Mouse (Mus musculus): ENCODE measurements around the gene Cdk19.

Cdk19 gene

DNA sequence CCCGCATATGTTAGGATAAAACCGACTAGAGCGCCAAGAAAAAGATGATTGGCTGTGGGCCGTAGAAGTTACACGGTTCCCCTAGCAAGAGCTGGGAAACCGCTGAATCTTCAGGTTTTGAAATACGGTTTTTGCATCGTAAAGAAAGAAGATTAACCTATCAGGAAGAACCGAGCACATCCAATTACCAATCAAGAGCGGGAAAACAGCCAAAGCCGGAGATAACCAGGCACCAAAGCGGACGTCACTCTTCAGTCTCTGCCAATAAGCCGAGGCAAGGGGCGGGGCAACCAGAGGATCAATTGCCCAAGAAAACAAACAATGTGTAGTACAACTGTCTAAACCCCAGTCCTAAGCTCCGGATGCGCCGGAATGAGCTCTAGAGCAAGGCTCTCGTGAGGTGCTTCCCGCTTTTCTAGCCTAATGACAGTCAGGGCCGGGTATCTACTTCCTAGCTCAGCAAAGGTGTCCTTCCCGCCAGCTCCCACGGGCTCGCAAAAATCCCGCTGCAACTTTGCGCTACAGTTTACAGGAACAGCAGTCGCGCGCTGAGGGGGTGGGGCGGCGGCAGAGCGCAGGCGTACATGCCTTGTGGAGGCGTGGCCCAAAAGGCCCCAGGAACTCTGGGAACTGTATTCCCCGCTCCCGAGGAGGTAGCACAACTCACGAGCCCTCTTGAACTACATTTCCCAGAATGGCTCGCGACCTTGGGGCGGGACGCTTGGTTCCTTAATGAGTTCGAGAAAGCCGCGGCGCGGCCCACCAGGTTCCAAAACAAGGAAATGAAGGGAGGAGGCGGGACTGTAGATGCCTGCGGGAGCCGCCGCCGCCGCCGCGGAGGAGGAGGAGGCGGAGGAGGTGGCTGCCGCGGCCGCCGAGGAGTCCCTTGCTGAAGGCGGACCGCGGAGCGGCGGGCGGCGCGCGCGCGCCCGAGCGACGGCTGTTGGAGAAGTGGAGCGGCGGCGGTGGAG, 9.5 kb downstream of the Cdk19 start:
- peak; percentile 99 for DNase-seq (ENCODE audit: low read depth, low spot score)

DNA sequence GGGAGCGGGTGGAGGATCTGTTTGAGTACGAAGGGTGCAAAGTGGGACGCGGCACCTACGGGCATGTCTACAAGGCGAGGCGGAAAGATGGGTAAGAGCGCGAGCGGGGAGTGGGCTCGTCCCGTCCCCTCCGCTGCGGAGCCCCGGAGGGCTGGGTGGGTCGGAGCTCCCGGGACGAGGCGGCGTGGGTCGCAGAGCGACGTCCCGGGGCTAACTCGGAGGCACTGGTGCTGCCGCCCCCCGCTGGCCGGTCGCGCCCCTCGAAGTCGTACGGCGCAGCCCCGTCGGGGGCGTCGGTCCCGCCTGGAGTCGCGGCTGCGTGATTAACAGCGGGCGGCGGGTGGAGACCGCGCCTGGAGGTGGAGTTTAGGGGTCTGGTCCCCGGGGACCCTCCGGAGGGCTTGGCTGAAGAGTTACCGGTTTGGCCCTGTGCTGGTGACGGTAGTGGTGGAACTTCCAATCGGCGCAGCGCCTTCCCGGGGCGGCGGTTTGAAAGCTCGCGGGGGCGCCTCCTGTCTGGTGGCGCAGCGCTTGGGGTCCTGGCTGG, 10.3 kb downstream of the Cdk19 start:
- DNase-seq (ENCODE audit: low read depth, low spot score) = no peak

DNA sequence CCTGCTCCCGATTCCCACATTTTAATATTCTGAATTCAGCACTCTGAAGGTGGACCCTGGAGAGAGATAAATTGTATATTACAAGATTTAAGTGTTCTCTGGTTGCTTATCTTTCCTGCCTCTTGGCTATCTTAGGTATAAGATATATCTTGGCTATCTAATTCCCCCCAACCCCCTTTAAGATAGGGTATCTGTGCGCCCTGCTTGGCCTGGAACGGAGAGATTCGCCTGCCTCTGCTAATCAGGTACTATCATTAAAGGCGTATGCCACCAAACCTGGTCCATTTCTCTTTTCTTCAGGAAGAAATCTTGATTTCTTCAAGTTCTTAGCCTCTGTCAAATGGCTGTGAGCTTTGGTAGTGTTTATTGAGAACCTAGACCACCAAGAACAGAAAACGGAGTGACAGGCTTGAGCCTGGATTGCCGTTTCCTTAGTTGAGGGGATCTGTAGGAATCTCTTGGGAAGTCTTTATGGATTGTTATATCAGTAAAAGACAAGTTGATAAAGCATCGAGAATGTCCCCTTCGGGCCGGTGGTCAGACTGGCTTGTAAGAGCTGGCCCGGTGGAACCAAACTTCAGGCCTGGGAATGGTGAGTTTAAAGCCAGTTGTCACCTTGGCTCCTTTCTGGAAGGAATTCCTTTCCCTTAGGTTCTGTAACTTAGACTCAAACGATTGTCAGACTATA, 11.0 kb downstream of the Cdk19 start:
- DNase-seq (ENCODE audit: low read depth, low spot score) = no peak

DNA sequence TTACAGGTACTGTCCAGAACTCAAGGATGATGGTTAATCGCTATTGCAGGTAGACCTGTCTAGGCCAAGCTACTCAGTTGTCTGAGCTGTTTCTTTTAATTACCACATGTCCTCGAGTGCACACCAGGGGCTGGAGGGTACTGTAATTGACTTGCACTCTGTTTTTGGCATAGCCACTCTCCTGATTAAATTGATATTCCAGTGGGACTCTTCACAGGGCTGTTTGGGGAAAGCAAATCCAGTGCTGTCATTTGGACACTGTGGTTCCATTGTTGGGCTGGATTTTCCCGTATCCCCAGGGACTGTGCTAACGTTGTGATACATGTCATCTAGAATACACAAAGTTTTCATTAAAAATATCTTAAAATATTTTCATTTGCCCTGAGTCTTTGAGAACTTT, 11.8 kb downstream of the Cdk19 start:
- DNase-seq (ENCODE audit: low read depth, low spot score) = no peak

DNA sequence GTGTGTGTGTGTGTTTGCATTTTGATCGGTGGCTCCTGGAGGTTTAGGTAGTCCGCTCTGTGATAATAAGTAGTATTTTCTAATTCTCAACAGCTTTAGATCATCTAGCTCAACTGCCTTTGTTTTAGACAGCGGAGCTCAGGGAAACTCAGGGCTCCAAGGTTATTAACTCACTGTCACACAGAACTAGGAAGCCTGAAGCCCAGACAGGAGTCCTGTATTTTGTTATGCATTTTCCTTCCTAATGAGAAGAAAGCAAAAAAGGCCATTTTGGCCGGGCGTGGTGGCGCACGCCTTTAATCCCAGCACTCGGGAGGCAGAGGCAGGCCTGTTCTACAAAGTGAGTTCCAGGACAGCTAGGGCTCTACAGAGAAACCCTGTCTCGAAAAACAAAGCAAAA, 14.7 kb downstream of the Cdk19 start:
- no peak for DNase-seq (ENCODE audit: low read depth, low spot score)

DNA sequence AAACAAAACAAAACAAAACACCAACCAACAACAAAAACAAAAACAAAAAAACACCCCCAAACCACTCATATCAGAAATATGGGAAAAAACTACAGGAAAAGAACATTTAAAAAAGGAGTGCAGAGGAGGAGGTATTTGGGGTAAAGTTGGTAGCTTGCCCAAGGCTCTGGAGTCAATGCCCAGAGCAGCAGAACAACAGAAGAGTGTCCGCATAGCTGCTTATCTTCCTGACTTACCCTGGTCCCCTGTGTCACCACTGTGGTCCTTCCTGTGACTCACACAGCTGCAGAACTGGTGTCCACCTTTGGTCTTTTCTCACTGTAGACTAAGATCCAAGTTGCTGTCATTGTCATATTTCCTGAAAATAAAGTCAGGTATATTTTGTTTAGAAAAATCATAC, 15.2 kb downstream of the Cdk19 start:
- no peak for DNase-seq (ENCODE audit: low read depth, low spot score)

DNA sequence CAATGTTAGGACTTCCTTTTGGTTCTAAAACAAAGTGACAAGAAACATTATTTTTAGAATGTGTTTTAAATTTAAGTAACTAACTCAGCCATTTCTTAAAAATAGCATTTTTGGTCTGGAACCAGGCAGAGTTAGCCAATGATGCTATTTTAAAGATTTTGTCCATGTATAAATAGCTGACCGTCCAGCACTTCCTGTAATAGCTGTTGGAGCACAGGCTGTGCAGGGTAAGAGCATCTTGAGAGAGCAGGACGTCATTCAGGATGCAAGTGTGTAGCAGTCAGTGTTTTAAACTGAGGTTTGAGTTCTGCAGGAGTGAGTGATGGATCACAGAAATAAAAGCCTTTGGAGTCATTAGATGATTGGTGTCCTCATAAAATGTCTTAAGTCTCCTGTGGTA, 18.8 kb downstream of the Cdk19 start:
- DNase-seq (ENCODE audit: low read depth, low spot score) = no peak

DNA sequence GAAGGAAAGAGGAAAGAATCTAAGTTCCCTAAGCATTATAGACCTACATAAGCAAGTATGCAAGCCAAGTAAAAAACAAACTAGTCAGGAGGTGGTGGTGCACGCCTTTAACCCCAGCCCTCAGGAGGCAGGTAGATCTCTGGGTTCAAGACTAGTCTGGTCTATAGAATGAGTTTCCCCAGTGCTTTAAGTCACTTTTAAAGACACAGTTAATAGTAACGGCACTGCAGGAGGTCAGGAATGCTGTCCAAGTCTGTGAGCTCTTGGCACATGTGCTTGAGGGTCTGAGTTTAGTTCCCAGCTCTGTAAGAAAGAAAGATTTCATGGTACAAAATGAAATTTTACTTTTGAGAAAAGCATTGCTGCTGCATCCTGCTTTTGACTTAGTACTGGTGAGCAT, 19.8 kb downstream of the Cdk19 start:
- DNase-seq (ENCODE audit: low read depth, low spot score) = no peak

DNA sequence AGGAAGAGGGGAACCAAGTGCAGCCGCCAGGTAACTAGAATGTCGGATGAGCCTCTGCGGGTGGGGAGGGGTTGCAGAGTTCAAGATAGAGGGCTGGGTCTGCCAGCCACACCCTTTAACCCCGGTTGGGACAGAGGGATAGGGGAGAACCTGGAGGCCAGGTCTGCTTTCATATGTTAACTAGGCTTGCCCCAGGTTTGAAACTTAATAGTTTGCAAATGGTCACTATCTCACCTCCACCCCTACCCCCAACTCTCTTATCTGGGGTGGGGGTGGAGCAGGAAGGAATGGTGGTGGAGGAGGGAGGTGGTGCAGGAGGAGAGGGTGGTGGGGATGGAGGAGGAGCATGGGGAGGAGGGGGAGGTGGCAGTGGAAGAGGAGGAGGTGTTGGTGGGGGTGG, 23.6 kb downstream of the Cdk19 start:
- no peak for DNase-seq (ENCODE audit: low read depth, low spot score)

DNA sequence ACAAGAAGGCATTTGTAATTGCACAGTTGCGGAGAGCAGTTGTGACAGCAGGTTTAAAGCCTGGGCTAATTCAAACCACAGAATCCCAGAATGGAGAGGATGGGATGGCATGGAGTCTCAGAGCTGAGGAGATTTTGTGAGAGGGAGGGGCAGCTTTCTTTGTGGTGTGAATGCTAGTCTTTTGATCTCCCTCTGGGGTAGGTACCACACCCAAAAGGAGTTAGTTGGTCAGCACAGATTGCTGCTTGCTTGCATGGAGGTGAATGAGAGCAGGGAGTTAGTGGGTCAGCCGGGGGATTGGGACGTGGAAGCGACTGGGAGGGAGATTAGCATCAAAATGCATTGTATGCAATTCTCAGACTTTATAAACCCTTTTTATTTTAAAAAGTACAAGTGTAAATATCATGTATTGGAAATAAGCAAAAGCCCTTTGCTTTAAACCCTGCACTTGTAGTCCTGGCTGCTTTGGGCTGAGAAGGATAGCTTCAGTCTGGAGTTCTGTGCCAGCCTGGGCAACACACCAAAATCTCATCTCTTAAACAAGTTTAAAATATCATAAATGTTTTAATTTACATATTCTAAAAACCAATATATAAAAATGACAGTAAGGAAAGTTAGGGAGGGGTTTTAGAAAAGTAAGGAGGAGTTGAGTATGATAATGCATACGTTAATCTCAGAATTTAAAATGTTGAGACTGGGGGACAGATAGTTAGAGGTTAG, 25.4 kb downstream of the Cdk19 start:
- no peak for DNase-seq (ENCODE audit: low read depth, low spot score)

DNA sequence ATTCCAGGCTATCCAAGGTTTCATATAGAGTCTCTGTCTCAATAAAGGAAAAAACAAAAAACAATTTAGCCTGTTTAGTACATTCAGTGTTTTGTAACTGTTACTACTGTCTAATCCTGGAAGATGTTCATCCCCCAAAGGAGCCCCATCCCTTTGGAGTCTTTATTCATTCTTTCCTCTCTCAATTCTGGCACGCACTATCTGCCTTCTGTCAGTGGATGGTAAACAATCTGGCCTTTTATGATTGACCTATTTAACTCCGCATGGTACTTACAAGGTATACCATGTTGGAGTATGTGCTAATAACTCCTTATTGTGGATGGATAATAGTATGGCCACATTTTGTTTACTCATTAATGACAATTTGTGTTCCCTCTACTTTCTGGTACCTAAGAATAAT, 26.6 kb downstream of the Cdk19 start:
- DNase-seq (ENCODE audit: low read depth, low spot score) = no peak

DNA sequence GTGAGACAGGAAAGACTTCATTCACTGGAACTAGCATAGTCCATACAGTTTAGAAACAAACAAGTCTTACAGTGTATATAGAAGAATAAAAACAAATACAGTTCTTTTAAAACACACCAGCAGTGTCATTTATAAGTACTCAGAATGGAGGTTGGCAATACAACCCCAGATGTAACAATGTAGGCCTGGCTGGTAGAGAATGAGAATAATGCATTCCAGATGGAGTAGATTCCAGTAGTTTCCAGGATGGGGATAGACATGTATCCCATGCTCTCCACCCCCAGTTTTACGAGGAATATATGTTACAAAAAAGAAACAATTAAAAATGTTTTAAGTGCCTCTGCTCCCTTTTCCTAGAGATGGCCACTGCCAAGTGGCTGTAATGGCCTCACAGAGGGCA, 29.2 kb downstream of the Cdk19 start:
- no peak for DNase-seq (ENCODE audit: low read depth, low spot score)

DNA sequence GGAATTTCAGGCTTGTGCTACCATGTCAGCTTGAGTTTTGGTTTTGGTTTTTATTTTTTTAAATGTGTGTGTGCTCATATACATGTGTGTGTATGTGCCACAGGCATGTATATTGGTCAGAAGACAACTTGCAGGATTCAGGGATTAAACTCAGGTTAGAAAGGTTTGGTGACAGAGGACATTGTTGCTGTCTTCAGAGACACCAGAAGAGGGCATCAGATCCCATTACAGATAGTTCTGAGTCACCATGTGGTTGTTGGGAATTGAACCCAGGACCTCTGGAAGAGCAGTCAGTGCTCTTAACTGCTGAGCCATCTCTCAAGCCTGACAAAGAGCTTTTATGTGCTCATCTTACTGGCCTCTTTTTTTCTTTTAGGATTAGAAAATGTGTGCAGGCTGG, 30.8 kb downstream of the Cdk19 start:
- DNase-seq (ENCODE audit: low read depth, low spot score) = no peak

DNA sequence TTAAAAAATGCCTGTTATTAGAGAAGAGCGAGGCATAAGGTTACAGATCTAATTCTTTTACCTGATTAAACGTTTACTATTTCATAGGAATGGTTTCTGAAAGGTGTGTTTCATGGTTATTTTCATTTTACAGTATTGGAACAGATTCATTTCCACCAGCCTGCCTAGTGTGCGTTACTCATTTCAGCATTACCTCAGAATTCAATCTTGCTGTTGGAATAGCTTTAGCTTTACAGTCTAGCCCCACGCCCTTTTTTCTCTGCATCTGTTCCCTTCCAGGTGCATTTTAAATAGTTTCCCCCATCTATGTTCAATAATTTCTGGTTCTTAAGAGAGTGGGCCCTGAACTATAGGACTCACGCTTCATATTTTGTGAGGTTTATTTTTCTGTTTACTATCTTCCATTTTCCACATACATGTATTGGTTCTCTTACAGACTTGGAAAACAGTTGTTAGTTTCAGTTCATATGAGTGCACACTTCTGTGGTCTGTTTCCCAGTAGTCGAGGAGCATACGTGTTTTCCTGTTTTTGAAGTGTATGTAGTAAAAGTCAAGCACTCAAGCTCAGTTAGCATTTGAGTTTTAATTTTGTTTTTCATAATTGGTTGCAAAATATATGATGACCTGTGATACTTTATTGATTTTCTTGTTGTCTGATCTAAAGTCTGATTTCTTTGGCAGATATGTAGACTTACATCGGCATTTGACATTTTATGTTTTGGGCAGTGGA, 32.0 kb downstream of the Cdk19 start:
- DNase-seq (ENCODE audit: low read depth, low spot score) = no peak

DNA sequence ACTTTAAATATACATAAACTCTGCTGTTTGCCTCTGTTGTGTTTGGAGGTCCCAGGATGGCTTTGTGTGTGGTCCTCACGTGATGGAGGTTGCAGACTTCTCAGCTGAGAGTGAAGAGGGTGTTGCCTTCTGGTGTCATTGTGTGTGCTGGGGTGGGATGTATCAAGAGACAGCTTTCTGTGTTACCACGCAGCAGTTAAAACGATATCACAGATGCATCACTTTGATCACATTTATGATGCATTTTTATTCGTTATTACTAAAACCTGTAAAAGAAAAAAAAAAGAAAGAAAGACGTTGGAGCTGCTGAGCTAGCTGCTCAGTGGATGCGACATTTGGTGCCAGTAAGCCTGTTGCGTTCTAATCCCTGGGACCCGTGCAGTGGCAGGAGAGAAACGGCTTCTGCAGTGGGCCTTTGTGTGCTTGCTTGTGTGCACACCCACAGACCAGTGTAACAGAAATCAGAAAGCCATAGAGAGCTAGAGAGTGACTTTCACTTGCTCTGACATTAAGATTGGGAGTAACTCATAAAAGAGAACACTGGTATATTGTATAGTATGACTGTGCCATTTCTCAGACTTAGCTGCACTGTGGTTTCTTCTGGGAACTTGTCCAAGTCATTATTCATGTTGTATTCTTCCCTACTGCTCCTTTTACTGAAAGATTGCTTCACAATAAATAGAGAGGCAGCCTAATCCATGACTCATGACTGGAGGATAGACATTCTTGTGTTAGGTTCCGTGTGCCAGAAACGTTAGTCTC, 32.7 kb downstream of the Cdk19 start:
- DNase-seq (ENCODE audit: low read depth, low spot score) = no peak

DNA sequence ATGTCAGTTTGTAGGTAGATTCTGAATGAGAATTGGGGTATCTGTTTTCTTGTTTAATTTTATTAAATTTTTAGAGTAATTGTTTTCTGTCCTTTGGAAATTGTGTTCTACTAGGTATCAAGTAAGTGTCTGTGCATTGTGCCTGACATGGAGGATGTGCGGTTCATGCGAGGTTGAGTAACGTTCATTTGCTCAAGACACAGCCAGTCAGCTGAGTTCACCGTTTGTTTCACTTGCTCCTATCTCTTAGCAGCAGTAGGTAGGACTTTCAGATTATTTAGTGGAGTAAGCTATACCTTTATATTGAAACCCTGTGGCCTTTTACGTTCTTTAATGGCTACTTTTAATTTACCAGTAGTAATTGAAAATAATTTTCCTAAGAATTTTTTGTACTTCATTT, 34.4 kb downstream of the Cdk19 start:
- no peak for DNase-seq (ENCODE audit: low read depth, low spot score)

DNA sequence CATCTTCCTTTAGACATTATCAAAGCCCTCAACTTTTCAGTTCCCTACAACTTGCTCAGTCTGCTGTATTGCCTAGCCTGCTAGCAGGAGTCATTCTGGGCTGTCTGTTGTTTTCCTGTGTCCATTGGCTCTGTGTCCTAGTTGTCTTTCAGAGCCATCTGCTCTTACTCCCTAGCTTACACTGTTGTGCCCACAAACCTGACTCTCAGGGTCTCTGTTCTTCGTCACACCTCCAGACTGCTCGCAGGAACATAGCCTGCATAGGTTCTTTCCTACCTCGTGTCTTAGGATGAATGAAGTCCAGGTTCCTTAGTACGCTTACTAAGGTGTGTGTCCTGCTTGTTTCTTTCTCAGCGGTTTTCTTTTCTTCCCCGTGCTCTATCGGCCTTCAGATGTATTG, 35.5 kb downstream of the Cdk19 start:
- DNase-seq (ENCODE audit: low read depth, low spot score) = no peak

DNA sequence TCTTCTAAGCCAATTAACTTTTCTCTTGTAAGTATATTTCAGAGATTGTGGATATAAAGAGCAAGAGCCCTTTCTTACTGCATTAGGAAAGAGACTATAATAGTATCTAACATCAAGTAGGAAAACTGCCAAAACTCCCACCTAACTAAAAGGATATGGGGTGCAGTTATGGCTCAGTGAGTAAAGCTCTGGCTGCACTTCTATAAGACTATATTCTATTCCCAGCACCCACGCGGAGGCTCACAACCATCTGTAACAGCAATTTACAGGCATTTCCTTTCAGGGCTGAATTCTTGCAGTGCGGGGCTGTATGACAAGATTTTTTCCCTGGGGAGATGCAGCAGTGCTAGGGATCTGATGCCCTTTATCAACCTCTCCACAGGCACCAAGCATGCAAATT, 36.9 kb downstream of the Cdk19 start:
- no peak for DNase-seq (ENCODE audit: low read depth, low spot score)

DNA sequence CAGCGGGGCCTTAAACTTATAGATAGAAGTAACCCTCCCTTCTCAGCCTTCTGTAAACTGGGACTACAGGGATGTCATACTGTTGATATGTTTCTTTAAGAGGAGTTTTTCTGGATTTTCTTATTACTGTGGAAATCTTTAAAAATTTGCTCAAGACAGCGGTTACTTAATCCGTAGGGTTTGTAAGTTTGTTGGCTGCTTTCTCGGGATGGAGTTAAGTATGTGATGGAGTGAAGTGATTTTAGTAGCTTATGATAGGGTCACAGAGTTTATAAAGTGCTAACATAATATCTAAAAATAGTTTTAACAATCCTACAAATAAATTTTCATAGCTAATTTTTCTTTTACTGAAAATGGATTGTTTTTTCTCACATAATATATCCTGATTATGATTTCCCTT, 38.9 kb downstream of the Cdk19 start:
- no peak for DNase-seq (ENCODE audit: low read depth, low spot score)

DNA sequence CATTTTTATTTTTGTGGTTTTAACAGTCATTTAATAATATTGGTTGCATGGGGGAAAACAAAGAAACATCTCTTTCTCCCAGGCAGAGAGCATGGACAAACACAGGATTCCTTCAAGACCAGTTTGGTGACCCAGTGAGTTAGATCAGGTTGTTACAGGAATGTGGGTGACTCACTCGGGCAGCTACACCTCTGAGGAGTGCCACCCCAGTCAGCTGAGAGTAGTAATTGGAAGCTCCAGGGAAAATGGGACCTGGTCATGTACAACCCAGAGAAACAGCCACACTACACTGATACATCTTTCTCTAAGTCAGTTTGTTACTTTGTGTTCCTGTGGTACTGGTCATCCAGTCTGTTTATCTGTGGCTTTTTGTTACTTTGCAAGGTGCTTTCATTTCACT, 40.3 kb downstream of the Cdk19 start:
- DNase-seq (ENCODE audit: low read depth, low spot score) = no peak

DNA sequence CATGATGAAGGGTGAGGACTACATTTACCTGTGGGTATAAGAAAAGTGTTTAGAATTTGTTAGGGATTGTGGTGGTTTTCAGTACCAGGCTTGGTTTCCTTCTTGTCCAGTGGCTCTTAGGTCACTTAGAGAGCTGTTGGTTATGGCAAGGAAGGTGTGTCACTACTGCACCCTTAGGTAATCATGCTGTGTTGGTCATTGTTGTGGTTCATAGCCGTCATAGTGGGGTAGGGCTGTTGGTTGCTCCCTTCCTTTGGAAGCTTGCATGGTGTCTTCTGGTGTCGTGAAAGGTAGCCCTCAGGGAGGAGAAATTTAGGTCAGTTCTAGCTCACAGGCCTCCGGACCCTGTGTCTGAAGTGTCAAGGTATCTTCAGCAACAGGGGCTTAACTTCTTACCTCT, 46.0 kb downstream of the Cdk19 start:
- no peak for DNase-seq (ENCODE audit: low read depth, low spot score)

Measured in c-Kit-negative CD71-positive TER-119-positive erythroid progenitor cells, embryonic 14.5 days (primary cell).